Mouse (Mus musculus): ENCODE data around the gene Slc12a8.

DNA sequence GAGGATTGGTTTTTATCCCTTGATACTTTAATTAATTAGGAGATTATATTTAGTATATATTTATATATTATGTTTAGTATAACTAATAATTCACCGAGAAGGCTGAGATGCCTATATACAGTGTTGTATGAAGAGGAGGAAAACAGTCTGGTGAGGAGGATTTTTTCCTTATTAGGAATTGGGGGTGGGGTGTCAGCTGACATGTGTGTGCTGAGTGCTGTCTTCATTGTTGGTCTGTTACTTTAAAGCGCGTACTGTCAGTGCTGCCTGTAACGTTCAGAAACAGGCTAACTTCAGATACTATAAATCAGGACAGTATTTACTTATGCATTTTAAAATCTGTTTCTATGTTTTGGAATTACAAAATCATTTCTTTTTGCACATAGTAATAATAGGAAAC is 29.4 kb upstream of the Slc12a8 start:
- TF ChIP-seq CTCF (IDR thresholded peaks at IDR 0.05; ENCODE audit: low read depth) (no peak), EP300 (IDR thresholded peaks at IDR 0.05; ENCODE audit: low read depth) (no peak)
